Mouse (Mus musculus) right cerebral cortex, postnatal 25 days (tissue): ENCODE results near the gene Nrd1.

Experiments used
- DNase-seq: peaks from one replicate; pipeline ENCODE4 v3.0.0; 2022

The Nrd1 gene

DNA sequence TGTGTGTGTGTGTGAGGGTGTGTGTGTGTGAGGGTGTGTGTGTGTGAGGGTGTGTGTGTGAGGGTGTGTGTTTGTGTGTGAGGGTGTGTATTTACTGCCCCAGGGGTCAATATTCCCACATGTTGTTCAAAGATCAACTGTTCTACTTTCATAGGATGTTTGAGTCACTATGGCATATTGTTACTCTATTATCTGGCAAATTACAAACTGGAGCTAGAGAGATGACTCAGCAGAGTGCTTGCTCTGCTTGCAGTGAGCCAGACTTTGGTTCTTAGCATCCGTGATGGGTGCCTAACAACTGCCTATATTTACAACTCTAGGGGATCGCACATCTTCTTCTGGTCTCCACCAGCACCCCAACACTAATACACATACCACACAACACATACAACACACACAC is 29.4 kb downstream of the Nrd1 start:
- DNase-seq = no peak

- no peak for DNase-seq
Observed at GRCm38 (mm10) chr4:109030266-109030665, 29.8 kb downstream of the Nrd1 start.

DNA sequence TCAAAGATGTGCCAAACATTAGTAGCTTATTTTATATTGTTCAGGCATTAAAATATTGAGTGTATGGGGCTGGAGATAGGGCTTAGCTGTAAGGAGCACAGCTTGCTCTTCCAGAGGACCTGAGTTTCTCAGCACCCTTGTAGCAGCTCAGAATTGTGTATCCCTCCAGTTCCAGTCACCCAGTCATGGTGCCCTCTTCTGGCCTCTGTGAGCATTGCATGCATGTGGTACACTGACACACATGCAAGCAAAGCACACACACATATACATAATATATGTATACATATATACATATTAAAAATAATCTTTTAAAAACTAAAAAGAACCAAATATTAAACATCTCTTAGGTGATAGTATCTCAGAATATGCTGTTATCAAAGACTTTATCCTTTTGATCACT is 35.9 kb downstream of the Nrd1 start:
- DNase-seq = no peak

GRCm38 (mm10) chr4:109042739-109043138 is 42.3 kb downstream of the Nrd1 start:
- DNase-seq = no peak

- DNase-seq = no peak
Observed at GRCm38 (mm10) chr4:109043294-109043693, 42.8 kb downstream of the Nrd1 start.

DNA sequence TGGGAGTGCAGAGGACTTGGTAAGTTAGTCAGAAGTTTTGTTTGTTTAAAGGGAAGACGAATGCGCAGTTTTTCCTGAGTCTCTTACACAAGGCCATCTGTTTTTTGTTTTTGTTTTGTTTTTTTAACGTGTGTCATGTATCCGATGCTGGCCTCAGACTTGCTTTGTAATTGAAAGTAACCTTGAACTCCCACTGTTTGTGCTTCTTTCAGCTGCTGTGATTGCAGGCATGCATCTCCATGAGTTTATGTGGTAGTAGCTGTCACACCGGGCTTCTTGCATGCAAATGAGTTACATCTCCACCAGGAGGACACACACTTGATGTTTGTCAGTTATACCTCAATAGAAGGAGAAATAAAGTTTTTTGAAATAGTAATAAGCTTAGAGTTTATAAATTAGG is 43.3 kb downstream of the Nrd1 start:
- DNase-seq = no peak

- DNase-seq = no peak
Observed at GRCm38 (mm10) chr4:109048258-109048657, 47.8 kb downstream of the Nrd1 start.

DNA sequence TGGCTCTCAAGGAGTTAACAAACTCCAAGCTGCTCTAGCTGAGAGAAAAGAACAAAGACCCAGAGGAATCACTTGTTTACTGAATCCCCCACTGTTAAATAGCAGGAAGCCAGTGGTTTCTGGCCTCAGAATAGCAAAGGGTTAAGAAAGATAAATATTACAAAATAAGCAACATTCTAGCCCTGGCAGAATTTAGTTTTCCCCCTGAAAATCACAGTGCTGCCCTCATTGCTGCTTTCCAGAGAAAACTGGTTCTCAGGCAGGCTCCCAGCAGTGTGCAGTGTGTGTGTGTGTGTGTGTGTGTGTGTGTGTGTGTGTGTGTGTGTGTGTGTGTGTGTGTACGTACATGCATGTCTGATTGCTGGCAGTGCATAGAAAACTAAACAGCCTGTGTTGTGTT is 51.8 kb downstream of the Nrd1 start:
- no peak for DNase-seq

DNA sequence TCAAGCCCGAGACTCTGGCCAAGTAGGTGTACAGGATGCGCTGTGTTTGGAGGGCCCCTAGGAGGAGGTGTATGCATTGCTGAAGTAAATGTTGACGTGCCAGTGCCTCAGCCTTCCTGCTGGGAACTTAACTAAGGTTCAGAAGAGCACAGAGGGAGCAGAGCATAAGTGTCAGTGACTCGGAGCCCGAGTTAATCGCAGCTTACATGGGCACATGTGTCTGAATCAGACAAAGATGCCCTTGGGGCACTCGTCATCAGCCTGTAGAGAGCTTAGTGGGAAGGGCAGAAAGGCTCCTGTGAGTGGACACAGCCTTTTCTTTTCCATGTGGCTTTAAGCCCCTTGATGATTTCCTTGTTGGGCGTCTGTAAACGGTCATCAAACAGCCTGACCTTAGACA is 53.5 kb downstream of the Nrd1 start:
- no peak for DNase-seq

DNA sequence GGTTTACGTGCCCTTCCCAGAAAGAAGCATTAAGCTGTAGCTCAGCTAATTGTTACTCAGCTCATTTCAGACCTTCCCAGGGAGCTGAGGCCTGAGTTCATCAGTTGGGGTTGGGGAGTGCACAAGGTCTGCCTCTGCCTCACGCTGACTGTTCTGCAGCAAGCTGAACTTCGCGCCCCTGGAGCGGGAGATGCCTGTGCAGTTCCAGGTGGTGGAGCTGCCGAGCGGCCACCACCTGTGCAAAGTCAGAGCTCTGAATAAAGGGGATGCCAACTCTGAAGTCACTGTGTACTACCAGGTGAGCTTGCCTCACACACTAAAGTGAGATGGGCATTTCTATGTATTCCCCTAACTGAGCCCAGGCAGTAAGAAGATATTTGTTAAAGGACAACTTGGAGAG is 55.9 kb downstream of the Nrd1 start:
- DNase-seq = no peak

DNA sequence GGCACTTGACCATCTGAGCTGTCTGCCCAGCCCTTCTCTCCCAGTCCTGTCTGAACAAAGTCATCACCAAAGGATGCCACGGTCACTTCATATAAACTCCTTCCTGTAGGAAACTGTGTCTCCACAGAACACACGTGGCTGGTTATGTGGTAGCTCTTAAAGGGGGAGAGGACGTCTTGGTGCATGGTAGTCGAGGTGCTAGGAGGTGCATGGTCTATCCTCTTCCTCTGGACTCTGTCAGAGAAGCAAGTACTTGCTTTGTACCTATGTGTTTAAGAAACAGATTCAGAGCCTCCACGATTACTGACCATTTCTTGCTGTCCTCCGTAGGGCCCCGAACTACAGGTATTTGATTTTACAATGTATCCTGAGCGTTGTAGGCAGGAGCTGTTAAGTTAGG is 57.2 kb downstream of the Nrd1 start:
- no peak for DNase-seq

- no peak for DNase-seq
Observed at GRCm38 (mm10) chr4:109059255-109059821, 58.9 kb downstream of the Nrd1 start.

GRCm38 (mm10) chr4:109064941-109065340 is 64.5 kb downstream of the Nrd1 start:
- DNase-seq = no peak

- DNase-seq = no peak
Observed at GRCm38 (mm10) chr4:109065714-109066113, 65.3 kb downstream of the Nrd1 start.

DNA sequence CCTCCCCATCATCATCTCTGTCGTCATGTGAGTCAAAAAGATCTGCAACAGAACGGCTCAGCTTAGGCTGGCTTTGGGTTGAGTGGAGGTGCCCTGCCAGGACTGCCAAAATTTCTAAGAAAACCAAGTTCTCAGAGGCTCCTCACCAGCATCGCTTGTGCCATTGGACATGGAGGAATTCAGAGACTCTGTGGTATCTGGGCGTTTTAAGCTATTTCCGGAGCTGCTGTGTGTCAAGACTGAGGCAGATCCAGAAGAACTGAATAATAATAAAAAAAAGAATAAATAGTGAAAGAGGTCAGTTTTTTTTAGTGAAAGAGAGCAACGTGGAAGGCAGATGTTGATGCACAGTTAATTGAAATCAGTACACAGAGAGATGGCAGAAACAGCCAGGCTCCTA is 72.4 kb downstream of the Nrd1 start:
- DNase-seq = no peak

DNA sequence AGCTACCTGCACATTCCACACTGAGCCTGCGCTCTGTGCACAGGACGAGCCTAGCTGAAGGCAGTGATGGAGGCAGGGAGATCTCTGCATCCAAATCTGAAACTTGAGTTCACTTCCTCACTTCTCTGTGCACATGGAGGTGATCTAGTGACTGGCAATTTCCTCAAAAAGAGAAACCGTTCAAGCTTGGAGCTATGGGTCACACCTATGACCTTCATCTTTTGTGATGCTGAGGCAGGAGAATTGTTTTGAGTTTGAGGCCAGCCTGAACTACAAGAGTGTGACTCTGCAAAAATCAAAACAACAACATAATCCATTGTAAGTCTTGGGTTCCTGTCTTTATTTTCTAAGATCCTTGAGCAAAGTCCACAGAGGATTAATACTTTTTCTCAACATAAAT is 72.8 kb downstream of the Nrd1 start:
- DNase-seq = no peak

DNA sequence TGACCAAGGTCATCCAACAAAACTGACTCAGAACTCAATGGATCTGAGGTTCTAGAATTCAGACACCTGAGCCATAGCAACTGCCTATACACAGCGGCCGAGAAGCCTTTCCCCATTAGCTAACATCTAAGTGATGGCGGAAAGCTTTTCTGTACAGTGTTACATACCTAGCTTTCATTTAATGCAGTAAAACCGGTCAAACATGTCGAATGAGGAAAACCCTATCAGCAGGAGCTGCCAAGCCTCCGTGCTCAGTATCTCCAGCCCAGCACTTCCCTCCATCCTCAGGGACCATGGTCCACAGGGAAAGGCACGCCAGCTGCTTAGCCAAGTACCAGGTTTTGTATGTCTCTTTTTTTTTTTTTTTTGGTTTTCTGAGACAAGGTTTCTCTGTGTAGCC is 78.5 kb downstream of the Nrd1 start:
- no peak for DNase-seq

DNA sequence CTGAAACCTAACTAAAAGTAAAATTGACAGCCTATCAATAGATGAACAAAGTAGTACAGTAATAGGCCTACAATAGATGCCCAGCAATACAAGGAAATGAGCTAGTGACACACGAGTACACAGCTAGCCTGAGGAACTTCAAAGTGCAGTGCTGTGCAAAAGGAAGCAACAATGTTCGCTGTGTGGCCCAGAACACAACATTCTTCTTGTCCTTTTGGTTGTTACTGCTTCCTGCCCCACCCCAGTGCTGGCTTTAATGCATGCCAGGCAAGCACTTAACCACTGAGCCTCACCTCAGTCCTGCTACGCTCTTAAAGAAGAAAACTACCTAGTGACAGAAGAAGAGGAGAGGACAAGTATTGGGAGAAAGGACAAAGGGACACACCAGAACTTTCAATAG is 79.2 kb downstream of the Nrd1 start:
- no peak for DNase-seq

DNA sequence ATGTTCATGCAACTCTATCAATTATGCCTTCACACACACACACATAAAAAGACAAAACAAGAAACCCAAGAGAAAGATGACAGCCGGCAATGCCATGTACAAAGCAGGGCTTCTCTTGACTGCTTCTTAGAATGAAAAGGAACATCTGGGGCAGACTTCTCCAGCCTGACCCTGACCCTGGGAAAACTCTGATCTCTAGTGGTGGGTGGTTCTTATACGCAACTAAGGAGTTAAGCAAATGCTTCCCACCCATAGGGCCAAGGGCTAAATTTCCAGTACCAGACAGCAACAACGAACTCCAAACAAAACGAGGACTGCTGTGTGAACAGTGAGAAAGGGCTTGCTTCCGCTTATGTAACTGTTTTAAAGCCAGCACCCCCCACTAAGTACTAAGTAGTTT is 79.7 kb downstream of the Nrd1 start:
- DNase-seq = no peak

DNA sequence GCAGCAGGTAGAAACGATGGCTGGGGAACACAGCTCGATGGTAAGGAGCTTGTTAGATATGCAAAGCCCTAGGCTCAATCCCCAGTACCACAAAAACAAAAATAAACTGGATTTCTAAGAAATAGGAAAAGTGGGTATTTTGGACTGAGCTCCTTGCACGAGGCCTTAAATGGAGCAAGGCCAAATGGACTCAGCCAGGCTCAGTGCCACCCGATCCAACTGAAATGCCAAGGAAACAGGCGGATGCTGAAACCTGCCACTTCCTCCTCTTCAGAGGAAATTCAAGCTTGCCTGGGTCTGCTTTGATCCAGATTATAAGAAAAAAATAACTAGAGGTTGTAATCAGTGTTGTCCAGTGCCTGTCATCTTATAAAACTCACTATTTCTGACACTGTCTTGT is 88.7 kb downstream of the Nrd1 start:
- DNase-seq = no peak

DNA sequence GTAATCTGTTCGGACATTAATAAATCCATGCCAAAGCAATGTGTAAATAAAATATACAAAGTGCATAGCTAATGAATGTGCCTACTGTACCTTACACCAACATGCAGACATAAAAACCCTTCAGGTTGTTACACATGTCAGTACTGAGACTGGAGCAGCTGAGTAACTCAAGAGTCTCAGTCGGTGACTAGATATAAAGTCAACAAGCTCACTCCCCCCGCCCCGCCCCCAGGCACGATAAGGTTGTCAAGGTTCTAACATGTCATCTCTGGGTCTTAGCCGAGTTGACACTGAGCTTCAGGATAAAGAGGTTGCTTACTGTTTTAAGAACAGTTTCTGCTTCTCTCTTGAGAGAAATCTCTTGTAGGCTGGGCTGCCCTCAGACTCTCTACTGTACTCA is 89.5 kb downstream of the Nrd1 start:
- no peak for DNase-seq

GRCm38 (mm10) chr4:109091241-109091777 is 90.9 kb downstream of the Nrd1 start:
- DNase-seq = no peak

- DNase-seq = no peak
Observed at GRCm38 (mm10) chr4:109092344-109092743, 91.9 kb downstream of the Nrd1 start.

DNA sequence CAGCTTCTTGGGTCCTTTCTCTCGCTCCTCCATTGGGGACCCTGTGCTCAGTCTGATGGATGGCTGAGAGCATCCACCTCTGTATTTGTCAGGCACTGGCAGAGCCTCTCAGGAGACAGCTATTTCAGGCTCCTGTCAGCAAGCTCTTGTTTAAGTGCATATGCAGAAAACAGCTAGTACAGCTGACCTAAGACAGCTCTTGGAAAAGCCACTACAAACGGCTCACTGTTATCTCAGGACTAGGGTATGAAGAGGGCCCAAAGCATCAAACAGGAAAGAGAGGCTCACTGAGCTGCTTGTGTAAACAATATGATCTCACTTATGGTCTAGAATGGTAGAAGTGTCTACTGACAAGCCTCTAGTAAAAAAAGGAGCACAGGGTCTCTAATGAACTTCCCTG is 93.8 kb downstream of the Nrd1 start:
- DNase-seq = no peak

- no peak for DNase-seq
Observed at GRCm38 (mm10) chr4:109098861-109099260, 98.4 kb downstream of the Nrd1 start.

GRCm38 (mm10) chr4:109102574-109102973 is 102.1 kb downstream of the Nrd1 start:
- no peak for DNase-seq
